Mouse (Mus musculus) embryonic fibroblast, embryonic 13.5 days (primary cell): Measurements from ENCODE around the gene Fcnb. TPM values are rescaled to one million over a fixed set of nuclear protein-coding genes. Genes with fewer than 3 reads are reported as not detected.

Source experiments
- H3K27ac ChIP-seq: 2 replicates; pipeline ENCODE4 v1.5.1; 2012; ENCODE audit warnings: low read length, control low read depth, inconsistent platforms; ENCODE audit not compliant: insufficient read depth
- H3K4me1 ChIP-seq: 2 replicates; pipeline ENCODE4 v1.6.1; 2011; ENCODE audit warnings: low read length; ENCODE audit not compliant: control insufficient read depth, insufficient read depth
- H3K4me3 ChIP-seq: 2 replicates; pipeline ENCODE4 v1.5.1; 2011; ENCODE audit warnings: mild to moderate bottlenecking, control low read depth, low read length; ENCODE audit not compliant: insufficient read depth
- CTCF ChIP-seq: IDR thresholded peaks from 2 replicates; pipeline ENCODE4 v1.5.1; 2011; ENCODE audit warnings: mild to moderate bottlenecking, control low read depth, low read length, moderate library complexity, borderline replicate concordance; ENCODE audit not compliant: insufficient read depth
- POLR2A ChIP-seq: IDR thresholded peaks from 2 replicates; pipeline ENCODE4 v1.6.1; 2011; ENCODE audit warnings: low read depth, mild to moderate bottlenecking, control low read depth, low read length, moderate library complexity
- polyA plus RNA-seq: library from polyadenylated mRNA; stranded (reverse); fragments of >200 nt; gene quantifications from 2 replicates; pipeline ENCODE4 v1.2.4, GENCODE M21; 2011; ENCODE audit warnings: low read depth; ENCODE audit not compliant: missing spikeins, insufficient read length

The Fcnb gene
- not detected in 2 replicates for polyA plus RNA-seq

DNA sequence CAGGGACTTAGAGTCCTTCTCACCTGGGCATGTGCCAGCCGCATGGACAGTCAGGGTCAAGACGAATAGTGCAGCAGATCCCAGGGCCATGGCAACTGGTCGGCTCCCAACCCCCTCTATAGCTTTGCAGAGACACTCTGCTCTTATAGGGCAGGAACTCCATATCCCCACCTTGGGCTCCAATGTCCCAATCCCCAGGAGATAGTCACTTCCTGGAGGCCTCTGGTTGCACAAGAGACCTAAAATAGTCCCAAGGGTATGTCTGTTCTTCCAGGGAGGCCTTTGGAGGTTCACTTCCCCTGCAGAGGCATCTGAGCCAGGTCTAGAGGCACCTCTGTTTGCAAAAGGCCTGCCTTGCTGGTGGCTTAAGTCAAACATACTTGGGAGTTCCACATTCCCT is at the start of gene Fcnb:
Gene Fcnb (minus strand): TSS at position 118 of the 400 bp plus-strand sequence.
- no peak for TF ChIP-seq CTCF
- TF ChIP-seq POLR2A, result no peak
- no peak within 1 kb of the TSS for H3K27ac ChIP-seq
- no peak within 1 kb of the TSS for H3K4me3 ChIP-seq
- H3K4me1 ChIP-seq, result no peaks in the 10 kb centered on the region

DNA sequence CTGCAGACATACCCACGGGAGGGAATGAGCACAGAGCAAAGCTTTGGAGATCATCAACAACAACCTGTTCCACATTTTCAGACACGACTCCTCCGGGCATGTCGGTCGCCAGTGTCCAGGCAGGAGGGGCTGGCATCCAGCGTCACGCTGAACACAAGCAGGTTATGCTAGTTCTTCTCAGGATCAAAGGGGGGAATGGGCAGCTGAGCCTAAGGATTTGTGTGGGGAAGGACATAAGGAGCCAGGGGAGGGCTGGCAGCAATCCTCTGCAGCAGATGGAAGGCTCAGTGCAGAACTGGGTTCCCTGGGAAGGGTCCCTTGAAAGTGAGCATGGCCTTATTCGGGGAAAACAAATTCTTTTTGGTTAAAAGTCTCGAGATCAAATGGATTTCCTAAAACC is 49.1 kb upstream of the Fcnb start:
- Histone ChIP-seq H3K4me1 (0 out of 2 replicates have a peak, but pooled peaks cover 6% of the 10 kb centered on the region), H3K4me3 (no peak overlapping the region), H3K27ac (no peak overlapping the region)
- no peak for TF ChIP-seq CTCF

DNA sequence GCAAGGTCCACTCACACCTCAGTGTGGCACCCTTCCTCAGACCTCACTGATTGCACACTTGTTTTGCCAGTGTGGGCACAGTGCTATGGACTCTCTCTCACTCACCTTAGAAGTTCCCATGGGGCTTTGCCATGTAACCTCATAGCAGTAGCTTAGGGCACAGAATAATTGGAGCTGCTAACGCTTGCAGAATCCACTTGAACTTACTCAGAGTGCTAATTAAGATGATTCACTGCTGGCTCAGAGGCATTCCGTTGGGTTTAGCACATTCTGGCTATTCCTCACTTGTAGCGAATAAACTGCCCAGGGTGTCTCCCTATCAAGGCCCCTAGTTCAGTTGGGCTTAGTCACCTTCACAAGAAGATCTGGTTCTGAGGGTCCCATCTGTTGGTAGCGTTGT is 47.4 kb upstream of the Fcnb start:
- no peak overlapping the region for H3K4me3 ChIP-seq

DNA sequence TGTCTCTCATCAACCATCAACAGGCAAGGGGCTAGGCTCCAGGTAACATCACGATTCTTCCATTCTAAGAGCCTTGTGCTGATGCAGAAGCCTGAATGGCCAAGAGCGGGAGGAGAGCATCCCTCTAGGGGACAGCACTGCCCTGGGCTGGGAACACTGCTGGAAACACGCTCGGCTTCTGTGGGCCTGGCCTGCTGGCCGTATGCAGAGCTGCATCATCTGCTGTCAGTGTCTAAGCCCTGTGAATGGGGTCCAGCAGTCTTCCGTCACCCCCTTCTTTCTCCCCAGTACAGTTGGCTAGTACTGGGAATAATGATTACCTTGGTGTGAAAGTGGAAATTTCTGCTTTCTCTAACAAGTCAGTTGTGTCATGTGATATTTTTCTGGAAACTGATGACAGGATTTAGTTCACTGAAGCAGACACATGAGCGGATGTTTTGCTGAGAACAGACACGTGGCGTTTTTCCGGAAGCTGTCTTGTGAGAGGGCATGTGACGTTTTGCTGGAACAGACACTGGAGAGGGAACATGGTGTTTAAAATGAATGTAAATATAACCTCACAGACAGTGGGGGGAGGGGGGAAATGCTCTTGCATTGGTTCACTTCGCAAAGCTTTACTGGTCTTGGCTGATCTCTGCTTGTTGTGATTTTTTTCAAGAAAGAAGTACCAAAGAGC is 42.2 kb upstream of the Fcnb start:
- H3K4me3 ChIP-seq, result no peak overlapping the region
- TF ChIP-seq POLR2A, result no peak
- TF ChIP-seq CTCF, result no peak
- no peak overlapping the region for H3K27ac ChIP-seq
- 0 out of 2 replicates have a peak, but pooled peaks cover under 1% of the 10 kb centered on the region for H3K4me1 ChIP-seq

More for the DNA sequence above, 47.4 kb upstream of the Fcnb start:
- H3K4me1 ChIP-seq, result 0 out of 2 replicates have a peak, but pooled peaks cover 6% of the 10 kb centered on the region
- no peak overlapping the region for H3K27ac ChIP-seq
- no peak for TF ChIP-seq POLR2A
- no peak for TF ChIP-seq CTCF

DNA sequence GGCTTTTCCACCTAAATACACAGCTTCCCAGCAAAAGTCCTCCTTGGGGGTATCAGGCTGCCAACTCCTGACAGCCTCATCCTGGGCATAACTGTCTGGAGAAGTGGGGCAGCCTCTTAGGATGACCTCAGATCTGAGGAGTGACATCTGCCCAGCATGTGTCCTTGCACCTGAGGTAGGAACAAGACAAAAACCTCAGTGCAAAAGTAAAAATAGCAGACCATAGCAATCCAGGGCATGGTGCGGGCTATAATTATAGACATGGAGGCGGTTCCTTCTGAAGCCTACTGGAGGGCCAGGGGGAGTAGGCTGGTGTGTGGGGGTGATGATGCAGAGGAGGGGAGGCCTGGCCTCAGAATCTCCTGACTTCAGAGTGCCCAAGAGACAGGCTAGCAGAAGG is 39.2 kb upstream of the Fcnb start:
- H3K27ac ChIP-seq, result no peak overlapping the region
- H3K4me1 ChIP-seq, result no peaks in the 10 kb centered on the region
- no peak overlapping the region for H3K4me3 ChIP-seq
- TF ChIP-seq POLR2A, result no peak
- no peak for TF ChIP-seq CTCF

DNA sequence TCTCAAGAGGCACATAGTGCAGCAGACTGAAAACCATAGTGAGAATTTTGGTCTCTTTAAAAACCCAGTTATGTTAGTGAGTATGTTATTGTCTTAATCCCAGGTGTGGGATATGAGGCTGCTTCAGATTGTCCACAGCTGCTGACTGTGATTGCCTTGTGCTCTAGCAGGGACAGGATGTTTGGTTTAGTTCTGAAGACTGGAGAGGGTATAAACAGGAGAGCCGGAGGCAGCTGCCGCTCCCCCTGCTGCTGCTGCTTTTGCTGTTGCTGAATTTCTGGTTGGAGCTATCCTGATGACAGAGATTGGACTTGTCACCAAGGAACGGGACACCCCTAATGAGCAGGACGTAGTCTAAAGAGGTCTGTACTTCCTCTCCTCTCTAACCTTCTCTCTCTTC is 36.6 kb upstream of the Fcnb start:
- Histone ChIP-seq H3K27ac (no peak overlapping the region), H3K4me3 (no peak overlapping the region), H3K4me1 (no peaks in the 10 kb centered on the region)
- no peak for TF ChIP-seq POLR2A
- TF ChIP-seq CTCF, result no peak

DNA sequence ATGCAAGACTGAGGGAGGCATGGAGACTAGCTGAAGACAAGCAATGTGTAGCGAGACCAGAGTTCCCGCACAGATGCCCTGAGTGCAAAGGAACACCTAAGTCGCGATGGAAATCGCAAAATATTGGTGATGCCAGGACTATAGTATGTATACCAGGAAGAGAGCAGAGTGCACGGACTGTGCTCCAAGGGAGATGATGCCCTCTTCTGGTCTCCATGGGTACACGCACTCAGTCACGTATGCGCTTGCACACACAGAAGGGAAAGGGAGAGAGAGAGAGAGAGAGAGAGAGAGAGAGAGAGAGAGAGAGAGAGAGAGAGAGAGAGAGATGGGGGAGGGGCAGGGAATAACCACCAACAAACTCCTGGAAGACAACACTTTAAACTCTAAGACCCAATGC is 35.7 kb upstream of the Fcnb start:
- no peak overlapping the region for H3K27ac ChIP-seq
- TF ChIP-seq CTCF (0 out of 2 replicates have a peak, but pooled peaks have one; percentile 4), POLR2A (no peak)
- no peak overlapping the region for H3K4me3 ChIP-seq
- no peaks in the 10 kb centered on the region for H3K4me1 ChIP-seq

DNA sequence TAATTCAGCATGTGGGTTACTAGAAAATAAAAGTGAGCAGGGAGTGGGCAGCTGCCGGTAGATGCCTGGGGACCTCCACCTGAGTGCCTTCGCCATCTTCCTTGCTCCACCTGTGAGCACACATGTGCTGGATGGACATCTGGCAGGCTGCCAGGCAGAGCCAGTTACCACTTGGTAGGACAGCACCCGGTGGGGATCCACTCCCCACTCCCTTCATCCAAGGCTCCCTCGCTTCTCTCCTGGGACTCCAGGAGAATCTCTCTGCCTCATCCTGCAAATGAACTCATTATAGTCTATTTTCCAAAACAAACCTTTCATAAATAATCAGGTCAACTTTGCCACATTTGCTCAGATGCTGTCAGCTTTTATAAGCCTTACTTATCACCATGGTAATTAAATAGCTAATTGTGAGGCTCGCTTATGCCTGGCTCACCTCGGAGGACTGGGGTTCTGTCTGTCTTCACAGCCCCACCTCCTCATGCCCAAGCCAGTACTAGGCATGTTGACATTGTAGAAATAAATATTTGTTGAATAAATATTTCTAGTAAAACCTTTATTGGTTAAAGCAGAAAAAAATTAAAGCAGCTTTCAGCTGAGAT is 33.9 kb upstream of the Fcnb start:
- Histone ChIP-seq H3K27ac (no peak overlapping the region), H3K4me3 (no peak overlapping the region)
- TF ChIP-seq CTCF, result no peak
- no peak for TF ChIP-seq POLR2A

DNA sequence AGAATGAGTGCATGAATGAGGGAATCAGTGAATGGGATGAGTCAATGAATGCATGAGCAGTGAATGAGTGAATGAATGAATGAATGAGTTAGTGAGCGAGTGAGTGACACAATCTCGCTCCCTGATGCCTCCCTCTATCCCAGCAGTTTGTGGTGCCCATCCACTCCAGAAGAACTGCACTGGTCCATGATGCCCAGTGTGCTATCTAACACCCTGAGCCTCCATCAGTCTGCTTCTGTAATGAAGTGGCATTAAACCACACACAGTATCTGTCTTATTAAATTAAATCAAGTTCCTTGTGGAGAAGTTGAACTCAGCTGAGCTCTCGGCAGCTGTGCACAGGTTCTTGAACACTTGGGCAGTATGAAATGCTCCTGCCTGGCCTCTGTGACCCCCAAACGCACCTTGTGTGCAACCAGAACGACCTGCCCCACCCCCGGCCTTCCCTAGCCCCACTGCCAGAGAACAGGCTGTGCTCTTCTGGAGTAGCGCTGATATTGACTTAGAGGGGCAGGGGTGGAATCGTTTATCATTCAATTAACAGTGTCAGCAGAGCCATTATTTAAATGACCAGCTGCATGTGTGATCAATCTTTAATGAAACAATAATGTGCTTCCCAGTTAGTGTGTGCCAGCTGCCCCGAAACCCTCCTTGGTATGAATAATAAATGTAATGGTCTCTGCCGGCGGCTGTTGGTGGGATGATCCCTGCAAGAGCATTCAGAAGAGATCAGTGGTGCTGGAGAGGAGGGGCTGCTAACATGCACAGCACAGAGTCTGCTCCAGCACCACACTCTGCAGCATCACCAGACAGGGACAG is 33.0 kb upstream of the Fcnb start:
- no peak overlapping the region for H3K4me3 ChIP-seq
- TF ChIP-seq POLR2A (no peak), CTCF (no peak)
- H3K4me1 ChIP-seq, result no peaks in the 10 kb centered on the region

More for the DNA sequence above, 33.9 kb upstream of the Fcnb start:
- no peaks in the 10 kb centered on the region for H3K4me1 ChIP-seq

DNA sequence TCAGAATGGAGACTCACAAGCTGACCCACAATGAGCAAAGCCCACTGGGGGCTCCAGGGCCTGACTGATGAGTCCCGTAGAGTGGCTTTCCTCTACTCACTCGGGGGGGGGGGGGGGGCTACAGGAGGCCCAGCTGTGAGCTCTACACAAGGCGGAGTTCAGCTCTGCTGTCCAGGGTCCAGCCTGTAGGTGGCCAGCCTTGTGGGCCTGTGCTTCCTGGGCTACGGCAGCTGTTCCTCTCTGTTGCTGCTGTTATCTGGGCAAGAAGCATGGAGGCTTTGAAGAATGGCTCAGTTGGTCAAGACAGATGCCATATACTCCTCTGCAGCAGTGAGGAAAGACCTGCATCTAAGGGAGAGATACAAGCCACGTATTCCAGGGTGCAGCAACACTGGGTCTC is 24.1 kb upstream of the Fcnb start:
- H3K4me1 ChIP-seq, result no peaks in the 10 kb centered on the region
- no peak for TF ChIP-seq POLR2A
- TF ChIP-seq CTCF, result no peak
- no peak overlapping the region for H3K4me3 ChIP-seq
- H3K27ac ChIP-seq, result no peak overlapping the region

More for the DNA sequence above, 33.0 kb upstream of the Fcnb start:
- no peak overlapping the region for H3K27ac ChIP-seq
